16 mouse cellular contexts compared by ENCODE assay signal in genomic region chr13:10711451-10711850, GRCm38 (mm10).
"Had no signal": no experiment of that assay in that cellular context is flagged by ENCODE, and none has a peak within 500 bp of the region (broad histone marks: within the 10 kb centered on the region; RNA-seq: fewer than 3 reads in every experiment).

No protein-coding gene starts in this region.

- DNase-seq: gastrocnemius, postnatal 14 days; gastrocnemius, postnatal 36 days; heart, adult 11 months; heart, postnatal 14 days; heart, postnatal 36 days; kidney, adult 11 months; kidney, adult 2 months; kidney, adult 9 months; kidney, postnatal 14 days; kidney, postnatal 36 days; layer of hippocampus, adult 9-11 months; layer of hippocampus, postnatal 36 days; left cerebral cortex, postnatal 4 days had no signal

- ATAC-seq: hindbrain, postnatal 0 days; intestine, embryonic 16.5 days; liver, embryonic 12.5 days had no signal
